Mouse (Mus musculus) frontal cortex, postnatal 25 days (tissue): ENCODE data around the gene Nqo2.

Source experiments
- DNase-seq, 2 experiments: peaks; one replicate each; pipeline ENCODE4 v3.0.0; 2022; ENCODE audit warnings: low spot score in 2 of 2

Nqo2 gene

DNA sequence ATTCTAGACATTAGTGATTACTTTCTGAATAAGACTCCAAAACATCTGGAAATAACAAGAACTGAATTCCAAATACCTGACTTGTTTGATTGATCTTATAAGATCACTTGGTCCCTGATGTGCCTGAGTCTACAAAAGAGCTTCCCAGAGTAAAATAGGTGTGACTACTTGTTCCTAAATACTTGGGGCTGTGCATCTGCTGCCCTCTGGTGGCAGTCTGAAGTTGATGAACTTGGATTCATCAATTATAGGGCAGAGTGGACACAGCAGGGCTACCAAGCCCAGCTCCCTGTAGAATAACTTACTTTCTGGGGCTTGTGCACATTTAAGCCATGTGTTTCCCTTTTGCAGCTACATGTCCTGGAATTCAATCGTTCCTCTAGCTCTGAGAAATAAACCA lies 30.7 kb downstream of the Nqo2 start:
- DNase-seq = peak; percentile 39 to 49

DNA sequence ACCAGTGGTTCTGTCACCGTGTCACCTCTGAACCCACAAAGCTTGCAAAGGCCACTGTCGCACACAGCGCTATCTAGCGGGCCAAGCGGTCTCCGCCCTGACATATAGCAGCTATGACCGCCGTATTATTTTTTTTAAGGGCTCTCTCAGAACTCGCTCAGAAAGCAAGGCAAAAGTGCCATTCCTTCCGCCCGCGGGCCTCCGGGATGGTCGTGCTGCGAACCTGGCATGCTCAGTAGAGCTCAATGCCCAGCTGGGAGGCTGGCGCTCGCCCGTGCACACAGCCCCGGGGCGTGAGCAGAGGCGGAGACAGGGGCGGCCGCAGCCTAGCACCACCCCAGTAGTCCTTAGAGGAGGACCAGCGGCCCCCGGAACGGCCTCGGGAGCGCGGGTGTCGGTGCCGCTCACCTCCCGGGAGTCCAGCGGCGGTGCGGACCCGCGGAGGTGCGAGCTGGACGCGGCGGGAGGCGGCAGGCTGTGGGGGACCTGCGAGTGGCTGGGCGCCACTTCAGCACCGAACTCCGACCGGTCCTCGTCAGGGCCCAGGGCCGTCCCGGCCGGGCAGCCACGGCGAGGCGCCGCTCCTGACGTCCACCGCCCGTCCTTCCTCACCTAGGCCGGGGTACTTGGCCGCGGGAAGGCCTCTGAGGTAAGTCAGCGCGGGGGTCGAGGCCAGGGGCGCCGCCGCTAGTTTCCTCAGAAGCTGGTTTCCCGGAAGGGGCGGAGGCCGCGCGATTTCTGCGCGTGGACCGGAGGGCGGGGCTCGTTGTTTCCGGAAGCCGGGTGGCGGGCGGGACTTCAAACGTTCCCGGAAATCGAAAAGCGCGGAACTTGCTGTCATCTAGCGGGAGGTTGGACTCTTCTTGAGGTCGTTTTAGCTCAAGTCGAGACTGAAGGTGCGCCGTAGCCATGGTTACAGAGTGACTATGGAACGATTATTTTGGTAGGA lies 37.8 kb downstream of the Nqo2 start, which contains the start of the genes Ripk1 and Serpinb6a:
TSS of gene Ripk1 (plus strand) at position 306 of the 949 bp plus-strand sequence.
TSS of gene Serpinb6a (minus strand) at position 737 of the 949 bp plus-strand sequence.
- peak; percentile 75 to 83 for DNase-seq

DNA sequence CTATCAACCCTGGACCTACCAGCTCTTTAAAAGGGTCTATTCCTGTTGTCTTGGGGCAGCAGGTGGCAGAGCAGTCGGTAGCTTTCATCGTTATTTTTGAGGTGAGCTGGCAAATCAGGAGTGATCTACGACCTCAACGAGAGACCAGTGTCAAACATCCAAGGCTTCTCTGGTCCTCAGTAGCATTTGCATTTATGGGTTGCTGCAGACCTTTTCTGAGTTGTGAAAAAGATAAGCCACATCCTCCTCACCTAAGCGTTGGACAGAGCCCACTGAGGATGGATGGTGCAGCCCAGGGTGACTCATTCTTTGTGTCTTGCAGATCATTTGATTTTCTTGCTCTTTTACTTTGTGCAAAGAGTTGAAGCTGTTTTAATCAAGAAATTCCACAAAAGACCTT lies 38.6 kb downstream of the Nqo2 start:
- DNase-seq = no peak

DNA sequence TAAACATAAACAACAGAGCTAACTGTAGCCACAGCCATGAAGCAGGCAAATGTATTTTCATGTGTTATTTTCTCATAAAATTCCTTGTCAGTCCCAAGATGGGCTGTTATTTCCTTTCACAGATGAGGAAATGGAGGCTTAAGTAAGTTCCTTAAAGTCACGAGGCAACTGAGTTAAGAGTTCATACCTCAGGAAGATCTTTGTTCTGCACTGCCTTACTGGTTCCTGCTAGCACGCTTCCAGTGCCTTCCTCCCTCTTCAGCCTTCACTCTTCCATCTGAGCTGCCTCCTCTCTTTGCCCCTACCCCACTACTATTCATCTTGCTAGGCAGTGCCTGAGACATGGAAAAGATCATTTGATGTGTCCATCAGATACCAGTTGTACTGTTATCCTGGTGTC lies 42.7 kb downstream of the Nqo2 start:
- DNase-seq = no peak

DNA sequence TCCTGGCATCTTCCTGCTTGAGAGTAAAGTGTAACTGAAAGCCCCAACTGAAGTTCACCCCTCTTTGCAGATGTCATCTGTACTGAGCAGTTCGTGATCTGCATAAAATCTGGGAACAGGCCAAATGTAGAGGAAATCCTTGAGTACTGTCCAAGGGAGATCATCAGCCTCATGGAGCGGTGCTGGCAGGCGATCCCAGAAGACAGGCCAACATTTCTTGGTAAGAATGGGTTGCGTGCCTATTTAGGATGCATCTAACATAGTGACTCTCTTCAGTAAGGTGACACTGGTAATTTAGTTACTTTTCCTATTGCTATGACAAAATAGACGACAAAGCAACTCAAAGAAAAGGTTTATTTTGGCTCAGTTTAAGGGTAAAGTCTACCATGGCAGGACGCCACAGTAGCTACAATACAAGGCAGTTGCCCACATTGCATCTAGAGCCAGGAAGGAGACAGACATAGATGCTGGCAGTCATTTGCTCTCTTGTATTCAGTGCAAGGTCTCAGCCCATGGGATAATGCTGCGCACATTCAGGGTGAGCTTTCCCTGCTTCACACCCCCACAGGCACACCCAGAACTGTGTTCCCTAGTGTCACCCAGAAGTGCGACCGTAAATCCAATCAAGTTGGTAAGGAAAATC lies 52.6 kb downstream of the Nqo2 start:
- no peak for DNase-seq

DNA sequence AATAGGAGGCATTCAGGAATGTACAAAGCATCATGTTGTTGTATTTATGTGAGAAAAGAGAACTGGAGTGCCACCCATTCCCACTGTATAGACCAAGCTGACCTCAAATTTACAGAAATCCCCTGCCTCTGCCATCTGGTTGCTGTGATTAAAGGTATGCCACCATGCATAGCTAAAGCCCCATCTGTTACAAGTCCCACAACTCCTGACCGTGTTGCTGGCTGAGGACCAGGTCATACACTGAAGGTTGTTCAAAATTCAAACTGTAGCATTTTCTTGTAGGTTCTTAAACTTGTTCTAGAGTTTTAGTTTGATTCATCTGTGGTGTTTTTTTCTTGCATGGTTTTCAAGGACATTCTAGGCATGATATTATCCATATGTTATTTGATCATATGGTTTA lies 54.0 kb downstream of the Nqo2 start:
- no peak for DNase-seq

DNA sequence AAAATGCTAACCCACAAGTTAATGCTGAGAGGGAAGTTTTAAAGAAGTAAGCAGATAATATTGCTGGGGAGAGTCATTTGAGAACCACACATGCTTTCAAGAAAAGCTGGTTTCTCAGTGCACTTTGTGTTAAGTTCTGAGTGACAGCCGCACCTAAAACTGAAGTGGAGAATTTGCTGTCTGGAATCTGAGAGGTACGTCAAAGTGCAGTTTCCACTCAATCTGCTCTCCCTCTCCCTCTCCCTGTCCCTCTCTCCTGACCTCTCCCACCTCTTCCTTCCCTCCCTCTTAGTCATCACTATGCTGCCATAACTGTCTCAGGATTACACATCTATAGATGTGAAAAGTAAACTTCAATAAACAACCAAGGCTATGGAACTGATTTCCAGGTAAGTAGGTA lies 57.5 kb downstream of the Nqo2 start:
- DNase-seq = no peak

DNA sequence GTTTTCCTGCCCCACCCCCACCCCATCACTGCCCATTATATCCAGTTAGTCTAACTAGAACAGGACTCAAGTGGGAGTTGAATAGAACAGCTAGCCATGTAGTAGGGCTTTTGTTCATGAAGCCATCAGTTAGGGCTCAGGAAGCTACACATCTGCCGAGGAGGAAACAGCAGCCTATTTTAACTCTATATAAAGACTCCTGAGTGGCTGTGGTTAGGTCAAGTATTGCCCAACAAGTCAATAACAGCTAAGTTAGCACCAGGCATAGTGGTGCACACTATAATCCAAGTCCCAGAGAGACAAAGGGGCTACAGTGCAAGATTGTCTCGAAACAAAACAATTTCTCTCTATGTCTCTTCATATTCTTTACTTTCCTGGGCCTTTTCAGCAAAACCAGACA lies 67.6 kb downstream of the Nqo2 start:
- no peak for DNase-seq

DNA sequence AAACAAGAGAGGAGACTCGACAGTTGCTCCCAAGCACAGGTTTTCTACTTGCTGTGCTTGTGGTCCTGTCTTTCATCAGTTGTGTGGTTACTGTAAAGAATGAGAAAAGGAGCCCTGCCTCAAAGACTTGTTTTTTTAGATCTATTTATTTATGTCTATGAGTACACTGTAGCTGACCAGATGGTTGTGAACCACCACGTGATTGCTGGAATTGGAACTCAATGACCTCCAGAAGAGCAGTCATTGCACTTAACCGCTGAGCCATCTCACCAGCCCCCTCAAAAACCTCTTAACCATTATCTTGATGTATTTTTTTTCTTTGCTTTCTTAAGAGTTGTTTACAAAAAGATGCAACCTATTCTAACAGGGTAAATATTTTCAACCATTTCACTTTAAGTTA lies 70.9 kb downstream of the Nqo2 start:
- DNase-seq = no peak

DNA sequence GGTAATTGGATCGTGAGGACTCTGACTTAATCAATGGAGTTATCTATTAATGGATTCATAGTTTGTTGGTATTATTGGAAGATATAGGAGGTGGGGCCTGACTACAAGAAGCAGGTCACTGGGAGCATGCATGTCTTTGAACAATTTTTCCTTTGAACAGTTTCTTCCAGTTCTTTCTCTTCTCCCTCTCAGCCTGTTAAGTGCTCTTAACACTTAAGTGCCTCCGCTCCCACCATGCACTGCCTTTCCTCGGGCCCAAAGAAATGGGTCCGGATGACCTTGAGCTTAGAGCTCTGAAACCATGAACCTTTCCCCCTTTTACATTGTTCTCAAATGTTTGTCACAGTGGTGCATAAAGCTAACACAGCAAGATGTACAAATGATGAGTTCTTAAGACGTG lies 72.2 kb downstream of the Nqo2 start:
- no peak for DNase-seq

DNA sequence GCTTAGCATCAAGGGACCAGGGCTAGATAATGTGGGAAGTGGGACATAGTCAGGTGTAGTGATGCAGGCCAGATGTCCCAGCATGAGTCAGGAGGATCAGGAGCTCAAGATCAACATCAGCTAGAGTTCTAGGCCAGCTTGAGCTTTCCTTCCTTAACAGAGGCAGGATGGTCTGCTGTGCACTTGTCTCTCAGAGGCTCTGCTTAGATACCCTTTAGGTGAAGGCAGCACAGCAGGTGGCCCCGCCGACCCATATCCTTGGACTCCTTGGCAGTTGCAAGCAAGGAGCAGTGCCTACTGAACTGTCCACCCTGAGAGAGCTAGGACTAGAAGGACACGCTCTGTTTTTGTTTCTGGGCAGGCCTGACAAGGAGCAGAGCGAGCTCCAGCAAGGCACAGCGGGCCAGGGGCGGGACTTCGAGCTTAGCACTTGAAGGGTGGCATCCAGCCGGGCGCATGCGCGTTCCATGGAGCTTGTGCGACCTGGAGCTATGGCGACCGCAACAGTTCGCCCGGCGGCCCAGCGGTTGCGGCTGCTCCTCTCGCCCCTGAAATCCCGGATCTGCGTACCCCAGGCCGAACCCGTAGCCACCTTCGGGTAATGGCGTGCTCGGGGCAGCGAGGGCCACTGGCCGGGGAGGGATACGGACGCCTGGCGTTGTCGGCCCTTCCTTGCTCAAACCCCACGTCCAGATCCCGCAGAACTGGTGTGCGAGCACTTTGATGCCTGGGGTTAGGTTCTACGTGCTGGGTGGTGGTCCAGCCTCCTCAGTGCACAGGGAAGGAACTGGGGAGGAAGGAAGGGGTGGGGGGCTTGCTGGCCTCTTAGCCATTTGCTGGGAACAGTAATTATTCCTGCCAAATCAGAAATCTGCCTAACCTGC lies 72.9 kb downstream of the Nqo2 start, which contains the start of gene Bphl:
TSS of gene Bphl (plus strand) at position 426 of the 884 bp plus-strand sequence.
- peak; percentile 85 to 90 for DNase-seq

DNA sequence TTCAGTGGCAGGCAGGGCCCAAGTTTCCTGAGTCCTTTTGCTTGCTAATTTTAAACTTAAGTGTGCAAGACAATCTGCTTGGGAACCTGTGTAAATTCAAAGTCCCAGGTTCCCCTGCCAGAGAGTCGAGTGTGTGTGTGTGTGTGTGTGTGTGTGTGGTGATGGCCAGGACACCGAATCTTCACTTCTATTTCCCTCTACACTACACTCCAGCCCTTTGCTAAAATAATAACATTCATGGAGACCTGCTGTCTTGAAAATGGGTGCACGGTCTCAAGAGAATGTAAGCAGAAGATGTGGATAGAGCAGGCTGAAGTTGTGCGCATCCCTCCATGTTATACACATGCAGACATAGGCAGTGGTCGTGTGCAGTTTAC lies 73.6 kb downstream of the Nqo2 start:
- DNase-seq = no peak
